Mouse (Mus musculus) kidney, postnatal 14 days (tissue): ENCODE results near the gene Yrdc.
A peak's percentile ranks its signal among the peaks of the same experiment; 100 is the strongest.

Experiments used
- DNase-seq: peaks from one replicate; pipeline ENCODE4 v3.0.0; 2022; ENCODE audit warnings: mixed read lengths

The Yrdc gene

DNA sequence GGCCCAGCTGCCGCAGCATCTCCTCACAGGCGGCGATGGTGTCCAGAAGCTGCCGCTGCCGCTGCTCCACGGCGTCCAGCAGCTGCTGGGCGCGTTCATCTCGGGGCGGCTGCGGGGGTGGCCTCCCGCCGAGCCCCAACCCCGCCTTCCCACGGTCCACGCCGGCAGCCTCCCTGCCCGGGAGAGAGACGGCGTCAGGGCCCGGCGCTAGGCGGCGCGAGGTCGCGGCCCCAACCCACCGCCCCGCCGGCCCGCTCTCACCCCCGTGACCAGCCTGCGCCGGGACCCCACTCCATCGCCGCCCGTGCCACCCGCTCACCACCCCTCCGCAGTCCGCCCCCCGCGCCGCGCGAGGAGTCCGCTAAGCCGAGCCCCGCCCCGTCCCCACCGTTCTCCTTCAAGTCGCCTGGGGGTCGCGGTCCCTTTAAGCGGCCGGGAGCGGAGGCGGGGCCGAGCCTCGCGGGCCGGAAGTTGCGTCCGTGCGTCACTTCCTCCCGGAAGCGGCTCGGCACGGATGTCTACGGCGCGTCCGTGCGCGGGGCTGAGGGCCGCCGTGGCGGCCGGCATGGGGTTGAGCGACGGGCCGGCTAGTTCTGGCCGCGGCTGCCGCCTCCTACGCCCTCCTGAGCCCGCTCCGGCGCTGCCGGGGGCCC is at the start of gene Yrdc:
TSS of gene Yrdc (plus strand) at position 419 of the 653 bp plus-strand sequence.
- DNase-seq = peak; percentile 97

DNA sequence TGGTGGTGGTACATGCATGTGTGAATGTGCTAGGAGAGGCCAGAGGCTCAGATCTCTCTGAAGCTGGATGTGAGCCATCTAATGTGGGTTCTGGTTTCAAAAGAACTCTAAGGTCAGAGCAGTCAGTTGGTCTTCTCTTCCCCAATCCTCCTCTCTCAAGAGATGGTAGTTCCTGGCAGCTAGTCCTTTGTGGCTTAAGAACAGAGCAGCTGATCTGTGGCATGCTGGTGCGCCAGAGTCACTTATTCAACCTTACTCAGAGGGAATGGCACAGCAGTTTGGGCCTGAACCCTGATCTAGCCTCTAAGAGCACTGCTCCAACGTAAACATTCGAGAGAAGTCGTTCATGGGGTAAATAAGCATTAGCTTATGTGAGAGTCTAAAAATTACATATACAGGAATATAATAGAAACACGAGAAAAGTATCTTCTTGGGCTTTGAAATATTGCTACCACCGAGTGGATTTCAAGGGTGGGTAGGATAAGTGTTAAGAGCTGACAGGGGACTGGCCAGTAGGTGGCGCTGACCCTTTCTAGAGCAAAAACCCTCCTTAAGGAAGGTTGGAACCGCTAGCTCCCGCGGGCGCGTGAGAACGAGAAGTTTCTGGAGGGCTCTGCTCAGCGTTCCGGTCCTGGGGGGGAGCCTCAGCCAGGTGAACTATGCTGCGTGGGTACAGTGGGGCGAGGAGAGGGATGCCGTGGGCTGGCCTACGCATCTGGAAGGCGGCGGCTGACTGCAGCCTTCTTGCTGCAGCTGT is 48.7 kb upstream of the Yrdc start, which contains the start of gene Mtf1:
TSS of gene Mtf1 (plus strand) at position 553 of the 757 bp plus-strand sequence.
- DNase-seq = peak; percentile 89

DNA sequence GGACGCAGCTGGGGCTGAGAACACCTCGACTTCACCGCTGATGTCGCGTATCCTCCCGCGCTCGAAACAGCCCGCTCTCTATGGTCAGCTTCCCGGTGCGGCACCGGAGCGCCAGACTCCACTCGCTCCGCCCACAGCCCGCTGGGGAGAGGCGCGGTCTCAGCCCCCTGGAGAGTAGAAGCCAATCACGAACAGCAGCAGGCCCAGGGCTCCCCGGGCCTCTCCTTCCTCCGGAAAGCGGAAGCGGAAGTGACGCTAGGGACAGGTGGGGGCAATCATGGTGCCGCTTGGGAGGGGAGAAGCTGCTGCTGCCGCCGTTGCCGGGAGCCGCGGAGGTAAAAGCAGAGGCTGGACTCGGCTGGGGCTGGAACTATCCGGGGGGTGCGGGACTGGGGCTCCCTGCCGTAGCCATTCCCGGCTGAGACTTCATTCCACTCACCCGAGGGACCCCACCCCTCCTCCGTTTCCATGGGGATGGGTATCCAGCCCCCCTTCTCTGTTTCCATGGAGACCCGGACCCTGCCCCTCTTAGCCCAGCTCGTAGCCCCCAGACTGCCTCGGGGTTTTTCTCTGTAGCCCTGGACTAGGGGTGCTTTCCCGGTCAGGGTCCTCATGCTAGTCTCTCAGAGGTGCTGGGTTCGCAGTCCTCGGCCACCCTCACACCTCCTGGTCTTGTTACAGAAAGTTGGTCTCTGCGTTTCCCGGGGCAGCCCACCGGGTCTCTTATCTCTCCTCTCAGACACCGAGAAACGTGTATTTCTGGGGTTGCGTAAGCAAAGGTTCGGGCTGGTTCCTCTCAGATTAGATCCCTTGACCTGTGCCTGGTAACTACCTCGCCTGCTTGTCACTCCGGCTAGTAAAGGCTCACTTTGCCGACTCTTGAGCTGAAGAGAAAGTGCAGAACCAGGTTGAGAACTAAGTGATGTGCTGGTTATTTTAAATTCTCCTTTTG is 47.9 kb upstream of the Yrdc start:
- peak; percentile 97 for DNase-seq

DNA sequence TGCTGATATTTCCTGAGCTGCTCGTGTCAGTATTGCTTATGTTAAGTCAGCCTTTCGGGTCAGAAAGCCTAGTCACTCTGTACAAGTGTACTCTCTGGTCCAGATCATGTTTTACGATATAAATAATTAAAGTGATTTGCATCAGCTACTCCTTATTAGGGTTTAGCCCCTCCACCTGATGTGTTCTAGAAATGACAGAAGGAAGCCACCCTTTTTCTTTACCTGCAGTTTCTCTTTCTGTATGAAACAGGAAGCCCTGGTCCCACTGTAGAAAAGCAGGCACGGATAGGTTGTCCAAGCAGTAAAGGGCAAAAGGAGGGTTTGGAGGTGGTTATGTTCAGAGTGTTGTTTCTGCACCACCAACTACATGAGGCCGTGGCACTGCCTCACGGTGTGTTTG is 47.1 kb upstream of the Yrdc start:
- no peak for DNase-seq

DNA sequence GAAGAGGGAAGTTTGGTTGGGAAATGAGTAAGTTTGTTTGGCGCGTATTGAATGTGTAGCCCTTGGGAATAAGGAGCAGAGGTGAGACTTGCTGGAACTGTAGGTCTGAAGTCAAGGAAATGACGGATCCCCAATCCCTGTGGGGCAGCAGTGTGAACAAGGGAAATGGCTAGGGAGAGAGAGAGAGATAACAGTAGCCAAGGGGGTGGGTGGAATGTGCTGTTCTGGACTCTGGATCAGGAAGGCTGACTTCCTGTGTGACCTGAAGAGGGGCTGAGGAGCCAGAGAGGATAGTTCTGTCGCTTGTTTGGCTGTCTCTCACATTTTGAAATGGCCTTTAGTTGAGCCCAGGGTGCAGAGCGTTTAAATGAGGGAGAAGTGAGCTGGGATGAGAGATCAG is 42.0 kb upstream of the Yrdc start:
- DNase-seq = peak; percentile 32

DNA sequence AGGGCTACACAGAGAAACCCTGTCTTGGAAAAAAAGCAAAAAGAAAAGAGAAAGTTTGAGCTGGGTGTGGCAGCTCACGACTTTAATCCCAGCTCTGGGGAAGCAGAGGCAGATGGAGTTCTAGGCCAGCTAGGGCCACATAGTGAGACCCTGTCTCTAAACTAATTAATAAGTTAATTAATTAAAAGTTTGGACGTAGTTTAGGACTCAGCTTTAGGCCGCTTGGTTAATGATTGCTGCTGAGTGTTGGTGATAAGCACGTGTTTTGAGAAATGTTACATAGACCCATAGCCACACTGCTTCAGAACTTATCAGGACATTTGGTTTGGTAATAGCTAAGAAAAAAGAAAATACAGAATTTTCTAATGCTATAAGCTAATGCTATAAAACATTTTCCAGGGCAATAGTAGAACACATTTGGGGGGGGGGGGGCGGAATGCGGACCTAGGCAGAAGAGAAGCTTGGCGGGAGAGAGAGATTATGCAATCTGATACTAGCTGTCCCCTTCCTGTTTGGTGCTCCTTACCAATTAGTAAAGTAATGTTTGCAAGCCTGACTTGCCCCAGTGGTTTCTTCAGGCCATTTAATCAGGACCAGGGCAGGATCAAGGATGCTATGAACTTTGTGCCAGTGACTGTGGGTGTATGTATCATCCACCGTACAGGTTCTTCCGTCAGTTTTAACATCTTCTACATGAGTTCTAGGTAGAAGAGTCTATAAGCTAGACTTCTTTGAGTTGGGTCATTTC is 41.2 kb upstream of the Yrdc start:
- DNase-seq = peak; percentile 22

DNA sequence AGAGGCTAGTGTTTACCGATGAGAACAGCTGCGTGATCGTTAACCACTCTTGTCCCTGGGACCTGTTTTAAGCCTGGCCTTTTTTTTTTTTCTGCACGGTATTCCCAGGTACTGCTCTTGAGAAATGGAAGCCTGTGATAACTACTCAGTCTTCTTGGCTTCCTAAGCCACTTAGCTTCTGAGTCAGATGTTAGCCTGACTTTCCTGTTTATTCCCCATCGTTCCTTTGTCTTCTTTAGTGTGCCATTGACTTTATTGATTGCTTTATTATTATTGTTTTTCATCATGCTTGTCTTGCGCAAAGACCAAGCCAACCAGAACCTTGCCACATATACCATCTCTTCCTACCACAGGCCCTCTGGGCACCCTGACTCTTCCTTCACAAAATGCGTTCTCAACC is 40.4 kb upstream of the Yrdc start:
- no peak for DNase-seq

DNA sequence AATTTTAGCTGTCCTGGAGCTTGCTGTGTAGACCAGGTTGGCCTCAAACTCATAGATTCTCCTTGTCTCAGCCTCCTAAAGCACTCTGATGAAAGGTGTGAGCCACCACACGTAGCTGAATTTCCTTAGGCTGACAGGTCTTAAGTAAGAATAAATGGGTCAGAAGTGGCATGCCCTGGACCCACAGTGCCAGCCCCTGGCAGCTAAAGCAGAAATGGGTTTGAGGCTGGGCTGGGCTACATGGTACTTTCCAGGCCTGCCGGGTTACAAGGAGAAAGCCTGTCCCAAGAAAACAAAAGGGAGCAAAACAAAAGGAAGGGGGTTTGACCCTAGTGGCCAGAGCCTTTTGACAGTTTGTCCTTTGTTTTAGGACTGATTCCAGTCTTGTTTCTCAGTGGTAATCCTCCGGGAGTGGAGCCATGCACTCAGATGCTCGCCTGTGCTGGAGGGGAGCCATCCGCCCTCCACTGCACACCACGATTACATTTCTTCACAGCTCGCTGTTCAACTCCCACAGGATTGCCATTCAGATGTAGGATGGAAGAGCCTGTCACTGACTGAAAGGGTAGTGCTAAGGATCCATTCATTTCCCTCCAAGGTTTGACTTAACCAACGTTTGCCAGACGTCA is 39.0 kb upstream of the Yrdc start:
- no peak for DNase-seq

DNA sequence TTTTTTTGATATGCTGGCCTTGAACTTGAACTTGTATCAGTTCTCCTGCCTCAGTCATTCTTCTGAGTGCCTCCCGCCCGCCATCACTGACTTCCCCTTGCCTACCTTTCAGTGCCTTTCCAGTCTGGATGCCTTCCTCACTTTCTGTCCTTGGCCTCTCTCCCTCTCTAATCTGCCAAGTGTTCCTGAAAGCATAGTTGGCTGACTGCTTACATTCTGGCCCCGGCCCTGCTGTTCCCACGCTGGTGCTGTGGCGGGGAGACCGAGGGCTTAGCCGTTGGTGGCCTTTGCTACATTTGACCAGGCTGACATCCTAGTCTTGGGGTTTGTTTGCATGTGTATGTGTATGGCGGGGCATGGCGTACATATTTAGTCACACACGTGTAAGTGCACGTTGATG is 34.6 kb upstream of the Yrdc start:
- DNase-seq = no peak

DNA sequence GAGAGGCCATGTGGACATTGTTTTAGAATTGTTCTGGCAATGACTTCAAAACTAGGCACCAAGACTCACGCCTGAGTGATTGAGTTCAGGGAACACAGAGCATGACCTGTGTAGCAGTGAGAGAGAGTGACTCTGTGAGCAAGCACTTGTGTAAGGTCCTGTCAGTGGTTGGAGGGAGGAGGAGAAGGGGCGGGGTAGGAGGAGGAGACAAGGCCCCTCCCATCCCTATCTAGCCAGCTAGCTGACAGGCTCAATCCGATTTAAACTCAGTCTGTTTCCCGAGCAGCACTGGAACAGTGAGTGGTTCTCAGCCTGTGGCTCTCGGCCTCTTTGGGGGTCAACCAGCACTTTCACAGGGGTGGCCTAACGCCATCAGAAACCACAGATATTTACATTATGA is 32.7 kb upstream of the Yrdc start:
- DNase-seq = peak; percentile 71

DNA sequence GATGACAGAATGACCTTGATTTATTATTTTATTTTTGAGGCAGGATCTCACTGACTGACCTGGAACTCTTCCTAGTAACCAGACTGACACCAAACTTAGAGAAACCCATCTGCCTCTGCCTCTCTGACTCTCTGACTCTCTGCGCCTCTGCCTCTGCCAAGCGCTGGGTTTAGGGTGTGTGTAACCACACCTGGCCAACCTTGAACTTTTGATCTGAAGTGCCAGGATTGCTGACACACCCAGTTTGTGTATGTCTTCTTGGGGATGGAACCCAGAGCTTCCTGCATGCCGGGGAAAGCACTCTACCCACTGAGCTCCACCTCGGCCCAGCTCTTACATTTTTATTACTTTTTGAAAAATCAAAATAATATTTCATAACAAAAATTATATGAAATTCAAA is 31.6 kb upstream of the Yrdc start:
- DNase-seq = no peak

DNA sequence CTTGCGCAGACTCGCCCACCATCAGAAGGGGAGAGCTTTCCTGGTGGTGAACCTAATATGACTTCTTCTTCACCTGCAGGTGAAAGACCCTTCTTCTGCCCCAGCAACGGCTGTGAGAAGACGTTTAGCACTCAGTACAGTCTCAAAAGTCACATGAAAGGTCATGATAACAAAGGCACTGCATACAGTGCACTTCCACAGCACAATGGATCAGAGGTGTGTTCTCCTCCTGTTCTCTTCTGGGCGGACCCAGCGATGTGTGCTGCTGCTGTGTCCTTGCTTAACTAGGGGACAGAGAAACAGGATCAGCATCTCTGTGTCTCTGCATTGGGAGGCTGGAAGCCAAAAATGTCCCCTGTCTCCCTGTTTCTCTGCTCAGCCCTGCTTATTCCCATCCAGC is 25.5 kb upstream of the Yrdc start:
- DNase-seq = no peak

DNA sequence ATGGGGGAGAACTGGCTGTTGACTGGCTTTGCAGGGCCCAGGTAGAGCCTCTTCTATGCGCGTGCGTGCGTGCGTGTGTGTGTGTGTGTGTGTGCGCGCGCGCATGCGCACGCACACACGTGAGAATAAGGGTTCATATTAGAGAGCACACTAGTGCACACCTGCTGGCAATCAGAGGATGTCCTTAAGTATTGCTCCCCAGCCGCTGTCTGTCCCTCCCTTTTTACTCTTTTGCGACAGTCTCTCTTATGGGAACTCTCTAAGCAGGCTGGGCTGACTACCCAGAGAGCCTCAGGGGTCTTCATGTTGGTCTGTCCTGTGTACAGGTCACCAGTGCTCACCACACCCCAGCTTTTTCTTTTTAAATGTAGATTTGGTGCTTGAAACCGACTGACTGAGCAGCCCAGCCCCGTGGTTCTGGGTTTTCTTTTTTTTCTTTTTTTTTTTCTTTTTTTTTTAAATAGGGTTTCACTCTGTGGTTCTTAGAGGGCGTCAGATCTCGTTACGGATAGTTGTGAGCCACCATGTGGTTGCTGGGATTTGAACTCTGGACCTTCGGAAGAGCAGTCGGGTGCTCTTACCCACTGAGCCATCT is 25.0 kb upstream of the Yrdc start:
- DNase-seq = no peak

DNA sequence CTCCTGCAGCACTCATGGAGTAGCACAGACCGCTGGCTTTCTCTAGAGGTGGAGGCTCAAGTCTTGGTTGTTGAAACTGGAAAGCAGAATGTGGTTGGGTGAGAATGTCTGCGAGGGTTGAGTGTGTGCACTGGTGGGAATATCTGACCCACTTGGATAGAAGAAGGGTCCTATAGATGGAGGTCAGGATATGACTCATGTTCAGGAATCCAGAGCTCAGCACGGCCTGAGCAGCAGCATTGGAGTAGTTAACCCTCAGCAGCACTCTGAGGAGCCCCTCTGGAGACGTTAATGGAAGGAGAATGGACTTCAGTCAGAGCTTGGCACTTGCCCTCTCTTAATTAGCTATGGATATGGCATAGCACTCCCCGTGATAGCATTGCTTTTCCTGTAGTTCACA is 20.8 kb upstream of the Yrdc start:
- DNase-seq = no peak

DNA sequence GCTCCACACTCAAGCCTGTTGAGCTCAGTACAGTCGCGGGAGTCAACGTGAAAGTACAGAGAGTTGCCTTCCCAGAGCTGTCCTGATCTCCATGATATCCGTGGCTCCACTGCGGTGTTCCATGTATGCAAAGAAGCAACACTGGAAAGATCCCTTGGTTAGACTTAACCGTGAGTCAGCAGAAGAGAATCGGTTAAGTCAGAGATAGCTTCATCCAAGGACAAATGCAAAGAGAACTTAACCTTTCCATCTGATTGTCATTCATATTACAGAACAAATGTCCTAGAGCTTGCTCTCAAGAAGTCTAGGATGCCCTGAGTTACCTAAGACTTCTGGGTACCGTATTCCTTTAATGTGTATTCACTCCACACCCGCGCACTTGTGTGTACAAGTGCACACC is 17.7 kb upstream of the Yrdc start:
- no peak for DNase-seq

DNA sequence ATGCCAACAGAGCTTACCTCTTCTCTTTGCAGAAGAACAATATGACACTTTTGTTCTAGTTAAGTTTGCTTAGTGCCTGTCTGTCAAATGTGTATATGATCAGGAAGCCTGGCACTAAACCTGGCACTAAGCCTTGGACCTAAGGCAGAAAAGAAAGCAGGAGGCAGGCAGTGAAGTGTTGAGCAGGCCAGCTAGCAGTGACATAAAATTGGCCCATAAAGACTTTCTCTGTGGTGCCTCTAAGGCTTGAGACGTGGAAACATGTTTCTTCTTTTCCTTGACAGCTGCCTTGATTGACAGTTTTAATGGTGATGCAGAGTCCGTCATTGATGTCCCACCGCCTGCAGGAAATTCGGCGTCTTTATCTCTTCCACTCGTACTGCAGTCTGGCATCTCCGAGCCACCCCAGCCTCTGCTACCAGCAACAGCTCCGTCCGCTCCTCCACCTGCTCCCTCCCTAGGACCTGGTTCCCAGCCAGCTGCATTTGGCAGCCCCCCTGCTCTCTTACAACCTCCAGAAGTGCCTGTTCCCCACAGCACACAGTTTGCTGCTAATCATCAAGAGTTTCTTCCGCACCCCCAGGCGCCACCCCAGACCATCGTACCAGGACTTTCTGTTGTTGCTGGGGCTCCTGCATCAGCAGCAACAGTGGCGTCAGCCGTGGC is 12.3 kb upstream of the Yrdc start:
- no peak for DNase-seq

DNA sequence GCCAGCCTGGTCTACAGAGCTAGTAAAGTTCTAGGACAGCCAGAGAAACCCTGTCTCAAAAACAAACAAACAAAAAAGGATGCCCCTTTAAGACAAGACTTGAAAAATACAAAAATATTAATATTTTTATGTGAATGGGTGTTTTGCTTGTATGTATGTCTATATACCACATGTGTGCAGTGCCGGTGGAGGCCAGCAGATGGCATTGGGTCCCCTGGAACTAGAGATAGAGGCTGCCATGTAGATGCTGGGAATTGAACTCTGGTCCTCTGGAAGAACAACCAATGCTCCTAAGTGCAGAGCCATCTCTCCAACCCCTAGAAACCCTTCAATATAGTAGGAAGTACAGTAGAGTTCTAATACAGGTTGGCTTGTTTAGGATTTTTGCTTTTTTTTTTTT is 9.5 kb upstream of the Yrdc start:
- DNase-seq = no peak

DNA sequence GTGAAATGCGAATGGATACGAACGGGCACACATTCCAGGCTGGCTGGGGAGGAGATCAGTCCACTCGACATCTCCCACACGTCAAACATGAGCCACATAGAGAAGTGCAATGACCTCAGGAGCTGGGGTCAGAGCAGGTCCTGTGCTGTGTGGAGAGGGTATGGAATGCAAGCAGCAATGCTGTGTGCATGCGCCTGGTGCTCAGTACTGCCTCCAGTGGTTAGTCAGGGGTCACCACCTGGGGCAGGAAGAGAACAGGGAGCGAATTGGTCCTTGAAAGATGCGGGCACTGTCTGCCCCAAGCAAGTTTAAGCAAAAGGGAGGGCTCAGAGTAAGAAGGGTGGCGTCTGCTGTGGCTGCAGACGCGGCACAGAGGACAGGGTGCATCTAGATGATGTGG is 7.0 kb upstream of the Yrdc start:
- peak; percentile 35 for DNase-seq

DNA sequence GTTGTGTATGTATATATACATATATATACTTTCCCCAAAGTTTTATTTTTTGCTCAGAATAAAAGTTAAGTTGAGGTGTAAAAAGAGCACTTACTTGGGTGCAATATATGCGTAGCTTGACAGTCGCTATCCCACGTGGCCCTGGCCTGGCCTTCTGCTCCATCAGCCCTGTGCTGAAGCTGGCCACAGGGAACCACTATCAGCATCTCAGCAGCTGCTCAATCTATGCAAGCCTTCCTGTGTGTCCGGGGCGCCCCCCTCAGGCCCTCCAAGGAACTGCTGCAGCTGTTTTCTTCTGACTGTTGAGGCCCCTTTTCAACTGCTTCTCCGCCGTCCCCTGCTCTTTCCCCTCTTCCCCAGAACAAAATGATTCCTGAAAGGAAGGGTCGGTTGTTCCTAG is 2.9 kb upstream of the Yrdc start:
- peak; percentile 79 for DNase-seq

DNA sequence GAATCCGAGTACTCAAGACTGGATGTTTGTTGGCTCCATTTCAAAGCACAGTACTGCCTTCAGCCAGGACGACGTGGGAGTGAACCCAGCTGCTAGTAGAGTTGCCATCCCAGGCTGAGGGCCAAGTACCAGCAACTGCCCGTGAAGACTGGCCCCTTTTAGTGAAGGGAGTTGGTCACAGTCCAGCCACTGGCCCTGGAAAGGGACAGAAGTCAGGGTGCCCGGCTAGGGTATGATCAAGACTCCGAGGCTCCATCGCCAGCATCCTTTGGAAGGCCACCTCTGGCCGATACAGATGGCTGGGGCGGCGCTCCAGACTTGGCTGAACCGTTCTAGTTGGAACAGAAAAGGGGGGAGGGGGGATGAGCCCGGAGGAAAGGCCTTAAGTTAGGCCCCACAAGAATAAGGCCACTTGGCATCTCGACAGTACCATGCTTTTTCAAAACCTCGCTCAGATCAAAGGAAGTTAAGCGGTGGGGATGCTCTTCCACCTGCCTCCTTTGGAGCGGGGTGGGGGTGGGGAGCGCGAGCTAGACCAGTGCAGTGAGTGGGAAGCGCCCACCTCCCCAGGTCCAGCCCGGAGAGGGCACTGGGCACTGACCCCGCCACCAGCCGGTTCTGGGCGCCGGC is 733 bp upstream of the Yrdc start:
- peak; percentile 73 for DNase-seq
